Mouse (Mus musculus) lung, embryonic 16.5 days (tissue): ENCODE measurements at regions not wholly inside any gene's neighbourhood (a gene's known extent, or its start where the extent isn't known, plus 50 kb on each side); places are given as distances from the start of the nearest gene placed in this dataset.
A peak's percentile ranks its signal among the peaks of the same experiment; 100 is the strongest.

ENCODE experiments used
- ATAC-seq: fragments of 200-750 bp; cut with Nextera tagmentation; 2 replicates; pipeline ENCODE4 v1.8.0; 2017; ENCODE audit warnings: low read depth, mild to moderate bottlenecking, moderate library complexity
- H3K27ac ChIP-seq: fragments of 300-500 bp; sonication (generic); 2 replicates; pipeline ENCODE4 v1.5.1; 2014; ENCODE audit warnings: mild to moderate bottlenecking, control low read depth, low read length
- H3K27me3 ChIP-seq: fragments of 300-500 bp; sonication (generic); 2 replicates; pipeline ENCODE4 v1.6.1; 2014; ENCODE audit warnings: low read depth, low read length, mixed read lengths; ENCODE audit not compliant: control insufficient read depth, insufficient read depth
- H3K36me3 ChIP-seq: fragments of 300-500 bp; sonication (generic); 2 replicates; pipeline ENCODE4 v1.6.1; 2014; ENCODE audit warnings: low read length; ENCODE audit not compliant: control insufficient read depth, insufficient read depth
- H3K4me1 ChIP-seq: fragments of 300-500 bp; sonication (generic); replicated peaks from 2 replicates; pipeline ENCODE4 v1.6.1; 2014; ENCODE audit warnings: low read length, mixed read lengths; ENCODE audit not compliant: control insufficient read depth, insufficient read depth
- H3K4me2 ChIP-seq: fragments of 300-500 bp; sonication (generic); 2 replicates; pipeline ENCODE4 v1.6.1; 2014; ENCODE audit warnings: low read depth, low read length, control low read depth
- H3K4me3 ChIP-seq: fragments of 300-500 bp; sonication (generic); 2 replicates; pipeline ENCODE4 v1.5.1; 2014; ENCODE audit warnings: mild to moderate bottlenecking, low read length, control low read depth
- H3K9ac ChIP-seq: fragments of 300-500 bp; sonication (generic); 2 replicates; pipeline ENCODE4 v1.6.1; 2014; ENCODE audit warnings: low read length, control low read depth
- H3K9me3 ChIP-seq: fragments of 300-500 bp; sonication (generic); 2 replicates; pipeline ENCODE4 v1.6.1; 2016; ENCODE audit warnings: low read length; ENCODE audit not compliant: control insufficient read depth
- WGBS: fragments of 180-500 bp; shearing (Covaris S2); extraction: QIAGEN DNeasy Blood & Tissue Kit; methylation state at CpG from one replicate; pipeline ENCODE4 v1.1.7; 2014; 5-methylcytosine and 5-hydroxymethylcytosine counted together

DNA sequence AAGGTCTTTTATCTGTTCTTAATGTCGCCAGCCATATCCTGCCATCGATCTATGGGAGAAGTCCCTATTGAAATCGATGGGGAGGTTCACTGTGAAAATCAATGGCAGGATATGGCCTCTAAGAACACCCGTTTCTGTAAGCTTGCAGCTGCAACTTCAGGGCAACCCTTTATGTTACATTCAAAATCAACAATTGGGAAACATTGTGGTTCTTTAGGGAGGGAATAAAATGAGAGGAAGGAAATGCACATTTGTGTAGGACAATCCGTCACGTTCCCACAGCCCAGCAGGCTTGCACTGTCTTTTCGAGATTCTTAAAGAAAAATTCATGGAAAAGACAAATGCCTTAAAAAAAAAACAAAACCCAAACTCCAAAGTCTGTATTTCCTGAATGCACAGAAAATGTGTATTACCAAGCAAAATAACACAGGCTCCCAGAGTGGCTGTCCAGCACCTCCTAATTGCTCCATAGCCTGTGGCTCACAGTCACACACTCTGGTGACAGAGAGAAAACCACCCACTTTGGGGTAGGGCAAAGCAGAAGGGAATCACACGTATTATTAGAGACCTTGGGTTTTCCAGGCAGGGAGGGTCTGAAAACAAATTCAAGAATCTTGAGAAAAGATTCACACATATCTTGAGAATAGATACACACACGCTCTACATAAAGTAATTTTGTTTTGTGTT, 510.9 kb upstream of the Nrp1 start:
- H3K9me3 ChIP-seq: no peaks in the 10 kb centered on the region
- WGBS: 62% methylated on average over 9 of the region's 9 CpGs
- no peak overlapping the region for H3K27ac ChIP-seq
- no peak overlapping the region for H3K9ac ChIP-seq
- ATAC-seq: no peak
- no peaks in the 10 kb centered on the region for H3K4me1 ChIP-seq
- no peaks in the 10 kb centered on the region for H3K27me3 ChIP-seq
- H3K4me3 ChIP-seq: no peak overlapping the region
- no peaks in the 10 kb centered on the region for H3K36me3 ChIP-seq
- H3K4me2 ChIP-seq: no peak overlapping the region

DNA sequence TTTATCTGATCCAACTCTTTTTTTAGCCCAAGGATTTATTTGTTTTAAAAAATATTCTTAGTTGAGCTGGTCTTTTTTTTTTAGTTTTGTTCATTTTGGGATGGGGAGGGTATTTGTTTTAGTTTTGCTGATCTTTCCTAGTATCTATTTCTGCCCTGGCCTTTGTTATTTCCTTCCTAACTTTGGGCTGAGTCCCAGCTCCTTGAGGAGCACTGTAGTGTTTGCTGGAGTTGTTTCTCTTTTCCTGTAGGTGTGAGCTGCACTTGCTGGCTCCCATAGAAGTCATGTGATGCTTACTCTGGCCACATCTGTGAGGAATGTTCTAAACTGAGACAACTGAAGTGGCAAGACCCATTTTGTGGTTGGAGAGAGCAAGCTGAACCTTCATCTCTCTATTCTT, 508.5 kb upstream of the Nrp1 start:
- Histone ChIP-seq H3K27me3 (no peaks in the 10 kb centered on the region), H3K4me1 (no peaks in the 10 kb centered on the region)

DNA sequence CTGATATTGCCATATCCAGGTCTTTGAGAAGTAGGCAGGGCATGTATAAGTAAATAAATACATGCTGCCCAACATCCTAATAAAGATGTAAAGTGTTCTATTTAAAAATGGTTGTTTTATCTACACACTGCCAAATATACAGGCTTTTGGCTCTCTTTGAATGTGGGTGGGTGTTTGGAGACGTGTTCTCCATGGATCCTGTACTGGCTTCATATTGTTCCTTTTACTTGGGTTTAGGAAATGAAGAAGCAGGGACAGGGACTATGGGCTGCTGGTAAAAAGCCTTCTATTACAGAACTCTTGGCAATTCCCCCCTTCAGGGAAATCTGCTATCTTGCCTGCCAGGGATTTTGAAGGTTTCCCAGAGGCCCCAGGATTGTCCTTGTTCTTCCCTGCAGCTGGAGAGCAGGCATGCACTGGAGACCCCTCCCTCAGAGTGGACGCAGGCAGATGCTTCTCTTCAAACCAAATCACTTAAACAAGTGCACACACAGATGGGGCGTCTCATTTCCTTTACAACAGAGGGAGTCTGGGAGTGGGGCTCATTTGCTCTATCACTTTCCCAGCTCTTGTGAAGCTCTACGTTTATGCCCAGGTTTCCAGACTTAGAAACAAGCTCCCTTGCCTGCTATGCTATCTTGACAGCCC, 502.6 kb upstream of the Nrp1 start:
- H3K4me1 ChIP-seq: peaks cover 15% of the 10 kb centered on the region
- H3K27me3 ChIP-seq: no peaks in the 10 kb centered on the region
- H3K36me3 ChIP-seq: no peaks in the 10 kb centered on the region
- H3K4me3 ChIP-seq: no peak overlapping the region
- no peaks in the 10 kb centered on the region for H3K9me3 ChIP-seq
- H3K27ac ChIP-seq: peak overlapping the region; percentile 74
- no peak overlapping the region for H3K9ac ChIP-seq
- H3K4me2 ChIP-seq: 0 out of 2 replicates have a peak overlapping the region, but pooled peaks have one; percentile 2
- WGBS: 26% methylated on average over 4 of the region's 4 CpGs
- ATAC-seq: peak; percentile 79

More for the DNA sequence above, 508.5 kb upstream of the Nrp1 start:
- Histone ChIP-seq H3K9me3 (no peaks in the 10 kb centered on the region), H3K36me3 (no peaks in the 10 kb centered on the region), H3K4me2 (no peak overlapping the region), H3K9ac (no peak overlapping the region), H3K27ac (no peak overlapping the region), H3K4me3 (no peak overlapping the region)
- peak; percentile 57; the same call in 1 of the 2 replicates for ATAC-seq

DNA sequence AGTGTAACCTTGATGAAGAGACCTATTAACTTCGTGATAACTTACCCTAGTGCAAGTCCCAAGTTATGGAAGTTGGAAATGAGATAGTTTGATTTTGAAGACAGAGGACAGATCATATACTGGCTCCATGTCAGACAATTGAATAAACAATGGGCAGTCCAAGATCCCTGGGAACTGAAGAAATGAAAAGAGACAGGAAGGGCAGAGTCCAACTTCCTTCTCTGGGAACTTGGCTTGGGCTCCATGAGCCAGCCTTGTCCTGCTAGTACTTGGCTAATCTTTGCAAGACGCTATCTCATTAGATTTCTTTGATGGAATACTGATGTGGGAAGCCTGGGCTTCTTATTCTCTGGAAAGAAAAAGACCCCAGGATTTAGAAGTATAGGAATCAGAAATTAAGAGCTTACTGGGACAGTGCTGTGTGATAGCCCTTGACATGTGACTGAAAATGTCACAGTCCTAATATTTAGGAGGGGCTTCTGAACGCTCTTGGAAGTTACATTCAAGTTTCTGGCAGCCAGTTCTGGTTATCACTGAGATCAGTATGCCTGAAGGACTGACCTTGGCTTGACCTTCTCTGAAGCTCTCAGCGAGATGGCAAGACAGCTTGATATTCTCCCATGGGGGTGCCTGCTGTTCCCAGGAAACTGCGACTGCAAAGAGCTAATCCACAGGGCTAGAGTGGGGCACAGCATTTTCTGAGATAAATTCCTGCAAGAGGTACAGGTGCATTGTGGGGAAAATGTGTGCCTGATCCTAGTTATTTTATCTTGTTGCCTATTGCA, 501.9 kb upstream of the Nrp1 start:
- H3K4me3 ChIP-seq: no peak overlapping the region
- H3K27me3 ChIP-seq: no peaks in the 10 kb centered on the region
- 0 out of 2 replicates have a peak overlapping the region, but pooled peaks have one; percentile 2 for H3K4me2 ChIP-seq
- 25% methylated on average over 5 of the region's 5 CpGs for WGBS
- peak overlapping the region; percentile 74 for H3K27ac ChIP-seq
- H3K4me1 ChIP-seq: peaks cover 18% of the 10 kb centered on the region
- H3K9ac ChIP-seq: no peak overlapping the region
- no peaks in the 10 kb centered on the region for H3K9me3 ChIP-seq
- no peaks in the 10 kb centered on the region for H3K36me3 ChIP-seq
- peak; percentile 82 for ATAC-seq

DNA sequence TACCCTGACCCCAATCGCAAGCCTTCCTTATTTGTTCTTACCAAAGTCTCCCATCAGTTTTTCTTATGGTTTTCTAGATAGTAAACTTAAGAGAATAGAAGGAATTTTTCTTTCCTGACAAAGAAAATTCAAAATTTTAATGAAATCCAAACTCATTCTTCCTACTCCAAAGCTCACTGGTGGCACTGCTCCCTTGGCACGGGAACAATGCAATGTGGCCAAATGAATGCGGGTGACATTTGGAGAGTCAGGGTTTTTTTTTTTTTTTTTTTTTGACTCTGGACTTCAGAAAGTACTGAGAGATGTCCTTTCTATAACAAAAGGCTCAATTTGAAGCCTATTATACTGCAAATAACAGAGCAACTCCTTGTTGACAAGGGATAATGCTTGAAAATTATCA, 499.4 kb upstream of the Nrp1 start:
- H3K9ac ChIP-seq: no peak overlapping the region
- H3K4me1 ChIP-seq: peaks cover 18% of the 10 kb centered on the region
- H3K9me3 ChIP-seq: 0 out of 2 replicates have a peak, but pooled peaks cover 2% of the 10 kb centered on the region
- no peaks in the 10 kb centered on the region for H3K27me3 ChIP-seq
- no peak for ATAC-seq
- H3K4me3 ChIP-seq: no peak overlapping the region
- no peak overlapping the region for H3K27ac ChIP-seq
- H3K36me3 ChIP-seq: no peaks in the 10 kb centered on the region
- 70% methylated on average over 3 of the region's 3 CpGs for WGBS
- no peak overlapping the region for H3K4me2 ChIP-seq

DNA sequence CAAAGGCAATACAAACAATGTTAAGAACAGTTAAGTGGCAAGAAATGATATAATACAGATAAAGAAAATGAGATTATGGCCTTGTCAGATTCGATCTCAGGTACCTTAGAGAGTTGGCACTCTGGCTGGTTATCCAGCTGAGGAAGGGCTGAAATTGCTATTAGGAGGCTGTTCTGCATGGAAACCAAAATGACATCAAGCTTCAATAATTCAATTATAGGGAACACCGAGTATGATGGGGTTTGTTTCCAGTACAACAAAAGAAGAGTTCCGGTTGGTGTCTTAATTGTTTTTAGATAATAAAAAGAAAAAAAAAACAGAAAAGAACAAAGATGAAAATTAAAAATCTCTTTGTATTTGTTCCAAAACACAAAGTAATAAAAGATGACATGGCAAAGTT, 498.0 kb upstream of the Nrp1 start:
- Histone ChIP-seq H3K27ac (no peak overlapping the region), H3K9me3 (0 out of 2 replicates have a peak, but pooled peaks cover 2% of the 10 kb centered on the region), H3K9ac (no peak overlapping the region), H3K4me1 (peaks cover 18% of the 10 kb centered on the region), H3K27me3 (no peaks in the 10 kb centered on the region), H3K36me3 (no peaks in the 10 kb centered on the region), H3K4me2 (no peak overlapping the region), H3K4me3 (no peak overlapping the region)
- 67% methylated on average over 3 of the region's 3 CpGs for WGBS
- ATAC-seq: no peak

DNA sequence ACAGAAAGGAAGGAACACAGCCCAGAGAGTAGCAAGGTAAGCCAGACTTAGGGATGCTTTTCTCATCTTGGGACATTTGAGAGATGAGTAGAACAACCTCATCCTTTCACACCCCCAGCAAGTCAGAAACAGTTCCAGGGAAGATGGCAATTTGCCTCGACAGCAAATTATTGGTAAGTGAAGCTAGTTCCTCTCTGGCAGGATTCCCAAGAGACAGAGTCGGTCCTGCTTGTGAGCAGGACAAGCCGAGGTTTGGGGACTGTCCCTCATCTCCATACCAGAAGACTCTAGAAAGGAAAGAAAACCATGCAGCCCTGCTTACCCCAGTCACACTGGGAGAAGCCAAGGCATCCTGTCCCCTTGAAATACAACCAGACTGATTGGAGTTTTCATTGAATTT, 497.5 kb upstream of the Nrp1 start:
- Histone ChIP-seq H3K4me2 (no peak overlapping the region), H3K36me3 (no peaks in the 10 kb centered on the region), H3K27ac (no peak overlapping the region), H3K4me1 (peaks cover 16% of the 10 kb centered on the region), H3K9ac (no peak overlapping the region), H3K9me3 (0 out of 2 replicates have a peak, but pooled peaks cover 2% of the 10 kb centered on the region), H3K4me3 (no peak overlapping the region), H3K27me3 (no peaks in the 10 kb centered on the region)
- ATAC-seq: peak; percentile 49; the same call in 1 of the 2 replicates
- 31% methylated on average over 3 of the region's 3 CpGs for WGBS

DNA sequence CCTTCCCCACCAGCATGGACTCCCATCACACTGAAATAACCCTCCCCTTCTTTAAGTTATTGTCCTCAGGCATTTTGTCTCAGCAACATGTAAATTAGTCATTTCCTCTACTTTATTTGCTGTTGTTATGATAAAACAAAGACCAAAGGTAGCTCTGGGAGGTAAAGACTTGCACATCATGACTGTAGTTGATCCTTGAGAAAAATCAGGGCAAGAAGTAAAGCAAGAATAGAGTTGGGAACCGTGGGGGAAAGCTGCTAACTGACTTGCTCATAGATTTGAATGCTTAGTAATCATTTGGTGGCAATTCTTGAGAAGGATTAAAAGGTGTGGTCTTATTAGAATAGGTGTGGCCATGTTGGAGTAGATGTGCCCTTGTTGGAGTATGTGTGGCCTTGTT, 473.8 kb upstream of the Nrp1 start:
- no peaks in the 10 kb centered on the region for H3K4me1 ChIP-seq
- no peak overlapping the region for H3K4me2 ChIP-seq
- no peaks in the 10 kb centered on the region for H3K9me3 ChIP-seq
- H3K27me3 ChIP-seq: no peaks in the 10 kb centered on the region
- ATAC-seq: no peak
- H3K36me3 ChIP-seq: no peaks in the 10 kb centered on the region
- no peak overlapping the region for H3K9ac ChIP-seq
- no peak overlapping the region for H3K27ac ChIP-seq
- H3K4me3 ChIP-seq: no peak overlapping the region
- WGBS: 87% methylated on average over 1 of the region's 1 CpGs

DNA sequence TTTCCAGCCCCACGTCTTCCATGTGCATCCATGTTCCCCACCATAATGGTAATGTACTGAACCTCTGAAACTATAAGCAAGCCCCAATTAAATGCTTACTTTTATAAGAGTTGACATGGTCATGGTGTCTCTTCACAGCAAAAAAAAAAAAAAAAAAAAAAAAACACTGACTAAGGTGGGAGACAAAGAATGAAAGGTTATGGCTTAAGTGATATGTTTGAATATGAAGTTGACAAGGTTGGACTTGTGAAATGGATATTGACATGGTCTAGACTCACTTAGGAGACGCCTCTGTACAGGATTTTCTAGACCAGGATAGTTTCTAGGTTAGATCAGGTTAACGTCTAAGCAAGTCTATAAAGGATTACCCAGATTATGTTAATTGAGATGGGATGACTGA, 473.2 kb upstream of the Nrp1 start:
- H3K4me3 ChIP-seq: no peak overlapping the region
- no peaks in the 10 kb centered on the region for H3K4me1 ChIP-seq
- no peak for ATAC-seq
- no peak overlapping the region for H3K9ac ChIP-seq
- H3K4me2 ChIP-seq: no peak overlapping the region
- peak overlapping the region; percentile 61; the same call in 1 of the 2 replicates for H3K27ac ChIP-seq
- H3K27me3 ChIP-seq: no peaks in the 10 kb centered on the region
- 78% methylated on average over 3 of the region's 3 CpGs for WGBS
- H3K36me3 ChIP-seq: no peaks in the 10 kb centered on the region
- no peaks in the 10 kb centered on the region for H3K9me3 ChIP-seq
